Mouse (Mus musculus) midbrain, embryonic 10.5 days (tissue): ENCODE measurements around the gene Snrpn. TPM values are rescaled to one million over a fixed set of nuclear protein-coding genes. Genes with fewer than 3 reads are reported as not detected.

ENCODE experiments used
- DNase-seq: peaks from one replicate; pipeline ENCODE4 v3.0.0-alpha.2; 2017; ENCODE audit warnings: low spot score
- H3K27ac ChIP-seq: fragments of 300-500 bp; sonication (generic); replicated peaks from 2 replicates; pipeline ENCODE4 v1.5.1; 2016; ENCODE audit warnings: mild to moderate bottlenecking
- H3K27me3 ChIP-seq: fragments of 300-500 bp; sonication (generic); 2 replicates; pipeline ENCODE4 v1.6.1; 2016; ENCODE audit warnings: low read depth, mild to moderate bottlenecking; ENCODE audit not compliant: poor library complexity, severe bottlenecking
- H3K36me3 ChIP-seq: fragments of 300-500 bp; sonication (generic); 2 replicates; pipeline ENCODE4 v1.6.1; 2016; ENCODE audit warnings: mild to moderate bottlenecking, moderate library complexity
- H3K4me1 ChIP-seq: fragments of 300-500 bp; sonication (generic); 2 replicates; pipeline ENCODE4 v1.6.1; 2016
- H3K4me3 ChIP-seq: fragments of 300-500 bp; sonication (generic); 2 replicates; pipeline ENCODE4 v1.5.1; 2016; ENCODE audit warnings: mild to moderate bottlenecking, moderate library complexity
- H3K9me3 ChIP-seq: fragments of 300-500 bp; sonication (generic); replicated peaks from 2 replicates; pipeline ENCODE4 v1.6.1; 2016; ENCODE audit warnings: mild to moderate bottlenecking
- WGBS: fragments of 180-500 bp; shearing (Covaris S2); methylation state at CpG from one replicate; pipeline ENCODE4 v1.1.7; 2016; 5-methylcytosine and 5-hydroxymethylcytosine counted together
- polyA plus RNA-seq: library from polyadenylated mRNA; unstranded; fragments of >200 nt; fragmentation: Nextera tagmentation; extraction: Ambion mirVana; gene quantifications from 2 replicates; pipeline ENCODE4 v1.2.1, GENCODE M21; 2016

The Snrpn gene
- polyA plus RNA-seq, 1 experiment from 2014 or later, result 162 TPM

DNA sequence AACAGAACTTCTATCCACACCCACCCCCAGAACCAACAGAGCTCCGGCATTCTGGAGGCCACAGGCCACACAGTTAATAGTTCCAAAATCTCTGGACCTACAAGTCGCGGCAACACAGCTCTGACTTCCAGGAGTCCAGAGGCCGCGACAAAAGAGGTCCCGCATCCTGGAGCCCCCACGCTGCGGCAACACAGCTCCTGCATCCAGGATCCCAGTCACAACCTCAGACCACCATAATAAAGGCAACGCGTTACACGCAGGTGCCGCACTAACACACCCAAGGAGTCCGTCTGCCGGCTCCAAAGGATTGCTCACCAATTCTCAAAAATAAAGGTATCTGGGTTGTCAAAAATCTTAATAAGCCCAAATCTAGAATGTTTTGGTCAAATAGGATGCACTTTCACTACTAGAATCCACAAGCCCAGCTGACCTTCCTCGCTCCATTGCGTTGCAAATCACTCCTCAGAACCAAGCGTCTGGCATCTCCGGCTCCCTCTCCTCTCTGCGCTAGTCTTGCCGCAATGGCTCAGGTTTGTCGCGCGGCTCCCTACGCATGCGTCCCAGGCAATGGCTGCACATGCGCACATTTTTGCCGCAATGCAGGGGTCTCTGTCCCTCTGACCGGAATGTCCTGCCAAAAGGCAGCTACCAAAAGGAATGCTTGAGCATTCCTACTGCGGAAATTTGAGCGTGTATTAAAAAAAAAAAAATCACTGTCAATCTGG, 135.3 kb downstream of the Snrpn start, which contains the start of the genes Snurf and Gm38393:
Snurf (minus strand) TSS at position 444 of the 725 bp plus-strand sequence.
Gm38393 (minus strand) TSS at position 459 of the 725 bp plus-strand sequence.
- 48% methylated on average over 30 of the region's 30 CpGs for WGBS
- Histone ChIP-seq H3K4me3 (peak within 1 kb of the TSS; percentile 63), H3K9me3 (peaks cover 27% of the 10 kb centered on the region)

DNA sequence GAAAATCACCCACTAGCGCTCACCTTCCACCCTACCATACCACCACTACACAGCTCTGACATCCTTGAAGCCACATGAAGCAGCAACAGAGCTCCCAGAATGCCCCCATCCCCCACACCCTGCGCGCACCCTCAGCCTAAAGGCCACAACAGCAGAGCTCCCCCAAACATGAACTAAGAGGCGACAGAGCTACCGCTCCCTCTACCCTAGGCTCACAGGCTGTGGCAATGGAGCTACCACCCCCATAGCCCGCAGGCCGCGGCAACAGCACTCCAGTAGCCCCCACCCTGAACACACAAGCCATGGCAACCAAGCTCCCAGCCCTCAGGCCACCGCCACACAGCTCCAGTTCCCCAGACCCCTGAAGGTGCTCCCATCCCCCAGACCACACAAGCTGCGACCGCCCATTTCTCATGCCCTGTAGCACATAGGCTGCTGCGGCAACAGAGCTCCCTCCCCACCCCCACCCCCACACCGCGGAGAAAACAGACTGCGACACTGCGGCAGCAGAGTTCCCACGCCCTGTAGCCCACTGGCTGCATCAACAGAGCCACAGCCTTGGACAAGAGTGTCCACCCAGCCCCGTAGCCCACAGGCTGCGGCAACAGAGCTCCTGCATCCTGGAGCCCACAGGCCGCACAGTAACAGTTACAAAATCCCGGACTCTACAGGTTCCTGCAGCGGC, 136.0 kb downstream of the Snrpn start:
- Histone ChIP-seq H3K27me3 (no peaks in the 10 kb centered on the region), H3K4me3 (peak overlapping the region; percentile 63), H3K27ac (peak overlapping the region; percentile 88), H3K9me3 (peaks cover 27% of the 10 kb centered on the region), H3K4me1 (peaks cover 6% of the 10 kb centered on the region; the same call in 1 of the 2 replicates), H3K36me3 (peaks cover 1% of the 10 kb centered on the region; the same call in 1 of the 2 replicates)
- DNase-seq, result peak; percentile 77
- 41% methylated on average over 22 of the region's 22 CpGs for WGBS

More for the DNA sequence above, 135.3 kb downstream of the Snrpn start, which contains the start of the genes Snurf and Gm38393:
- Histone ChIP-seq H3K36me3 (no peaks in the 10 kb centered on the region), H3K27ac (peak within 1 kb of the TSS; percentile 88), H3K27me3 (no peaks in the 10 kb centered on the region), H3K4me1 (peaks cover 6% of the 10 kb centered on the region; the same call in 1 of the 2 replicates)
- peak; percentile 76 for DNase-seq

DNA sequence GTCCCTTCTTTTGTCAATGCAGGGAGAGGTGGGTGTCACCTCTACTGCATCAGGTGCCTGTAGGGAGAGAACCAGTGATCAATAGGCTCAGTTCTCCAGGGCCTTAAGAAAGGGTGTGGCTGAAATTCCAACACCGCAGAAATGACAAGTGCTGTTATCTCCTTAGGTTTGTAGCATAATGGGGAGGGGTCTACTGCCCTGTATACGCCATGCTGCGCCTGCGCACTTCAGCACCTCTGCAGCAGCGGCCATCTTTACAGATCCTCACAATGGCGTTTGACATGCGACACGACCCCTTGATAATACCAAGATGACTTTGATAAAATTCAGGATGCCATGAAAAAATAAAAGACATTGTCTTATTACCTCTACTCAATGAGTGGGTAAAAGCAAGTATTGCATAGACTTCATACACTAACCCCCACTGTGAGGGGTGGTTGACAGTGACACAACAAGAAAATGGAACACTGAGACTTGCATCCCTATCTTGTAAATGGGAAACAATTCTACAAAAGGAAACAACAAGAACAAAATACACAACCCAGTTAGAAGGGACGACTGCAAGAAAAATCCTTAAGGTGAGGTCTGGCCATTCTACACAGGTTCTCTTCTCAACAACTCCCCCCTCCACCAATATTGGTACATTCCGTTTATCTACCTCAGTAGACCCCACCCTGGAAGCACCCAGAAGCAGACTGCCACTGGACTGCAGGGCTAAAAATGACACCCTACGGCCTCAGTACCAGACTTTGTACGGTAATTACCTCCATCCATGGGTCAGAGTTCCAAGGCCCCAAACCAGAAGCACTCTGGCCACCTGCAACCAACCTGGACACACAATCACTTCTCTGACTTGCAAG, 136.8 kb downstream of the Snrpn start:
- 47% methylated on average over 12 of the region's 12 CpGs for WGBS
- DNase-seq, result peak; percentile 46

DNA sequence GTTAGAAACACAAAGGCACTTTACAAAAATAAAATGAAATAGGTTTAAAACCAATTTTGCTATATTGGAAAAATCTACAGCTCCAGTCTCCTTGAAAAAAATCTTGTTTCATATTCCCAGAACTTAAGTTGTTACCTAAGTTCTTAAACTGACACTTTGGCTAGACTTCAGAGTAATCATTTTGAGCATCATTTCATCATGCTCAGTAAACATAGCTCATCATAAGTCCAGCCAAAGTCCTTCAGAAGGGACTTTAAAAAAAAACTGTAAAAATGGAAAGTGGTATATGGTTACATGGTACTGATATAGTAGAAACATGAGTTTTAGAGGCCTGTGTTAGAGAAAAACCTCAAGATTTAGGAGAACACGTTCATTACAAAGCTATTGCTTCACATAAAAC, 161.4 kb downstream of the Snrpn start:
- Histone ChIP-seq H3K4me1 (no peaks in the 10 kb centered on the region), H3K36me3 (peaks cover 32% of the 10 kb centered on the region), H3K4me3 (no peak overlapping the region), H3K9me3 (no peaks in the 10 kb centered on the region), H3K27ac (no peak overlapping the region), H3K27me3 (no peaks in the 10 kb centered on the region)
- no peak for DNase-seq
- WGBS, result 66% methylated on average over 1 of the region's 1 CpGs

More for the DNA sequence above, 136.8 kb downstream of the Snrpn start:
- Histone ChIP-seq H3K4me3 (peak overlapping the region; percentile 63), H3K9me3 (peaks cover 27% of the 10 kb centered on the region), H3K36me3 (peaks cover 4% of the 10 kb centered on the region), H3K27ac (peak overlapping the region; percentile 88), H3K27me3 (no peaks in the 10 kb centered on the region), H3K4me1 (peaks cover 6% of the 10 kb centered on the region; the same call in 1 of the 2 replicates)

Other genes starting within 250 kb of the Snrpn start
- 82.4 and 111 TPM in 2 replicates for gene Snurf, start 135.2 kb downstream of the Snrpn start, polyA plus RNA-seq
- gene Gm38393, start 135.2 kb downstream of the Snrpn start, polyA plus RNA-seq, result 2.1 and 2.3 TPM in 2 replicates